Comparison of ENCODE assay signal across 20 mouse cellular contexts in the genomic region with DNA sequence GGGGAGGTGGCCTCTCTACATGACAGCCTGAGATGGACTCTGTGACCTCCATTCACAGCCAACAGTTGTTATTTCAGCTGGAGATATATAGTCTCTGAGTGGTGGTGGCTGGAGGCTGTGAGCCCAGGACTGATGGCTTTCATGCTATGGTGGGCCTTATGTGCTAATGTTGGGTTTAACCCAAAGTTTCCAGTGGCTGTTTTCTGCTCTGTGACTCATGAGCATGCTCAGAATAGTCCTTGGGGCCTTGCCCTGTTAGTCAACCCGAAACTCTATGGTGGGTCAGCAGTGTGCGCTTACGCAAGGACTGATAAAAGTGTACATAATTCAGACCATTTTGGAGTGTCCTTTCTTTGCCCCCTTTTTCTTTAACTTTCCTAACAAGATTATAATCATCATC. TPM values are rescaled to one million over a fixed set of nuclear protein-coding genes. Genes with fewer than 3 reads are reported as not detected.
DNase-seq lines count a peak whose midpoint lies in the region; ATAC-seq and TF ChIP-seq lines count a peak whose summit lies in the region.
"Had no signal": no experiment of that assay in that cellular context is flagged by ENCODE, and none has a peak within 500 bp of the region (broad histone marks: within the 10 kb centered on the region; RNA-seq: fewer than 3 reads in every experiment).

No protein-coding gene starts in this region.

- 88% methylated on average over 3 of the region's 3 CpGs for WGBS in liver, postnatal 0 days (ENCODE audit: insufficient replicate concordance)

- in situ Hi-C loops in CH12.LX (cut with MboI; ENCODE audit: low pct_ligation_motif_present, low pct_unique_long_range_greater_than_20kb, low sequenced_read_pairs) = no loop called here

- dilution Hi-C loops in CH12.LX (cut with MboI; ENCODE audit: extremely low pct_ligation_motif_present, extremely low pct_unique_long_range_greater_than_20kb, low sequenced_read_pairs) = no loop called here

- H3K79me2 ChIP-seq in CH12.LX (replicated peaks; ENCODE audit: control insufficient read depth, extremely low read depth, insufficient read depth, poor library complexity, severe bottlenecking) = peaks cover 32% of the 10 kb centered on the region

- no peaks in the 10 kb centered on the region for H3K9me3 ChIP-seq in CH12.LX (replicated peaks; ENCODE audit: low read length)
- no peaks in the 10 kb centered on the region for H3K9me3 ChIP-seq in liver, postnatal 0 days (ENCODE audit: low read length)
- H3K9me3 ChIP-seq: hindbrain, embryonic 12.5 days; limb, embryonic 15.5 days had no signal

- peak overlapping the region; percentile 59; the same call in 1 of the 2 replicates for H3K27ac ChIP-seq in layer of hippocampus, adult 2 months
- peak overlapping the region; percentile 89 for H3K27ac ChIP-seq in CH12.LX (ENCODE audit: insufficient read depth, low read depth)
- H3K27ac ChIP-seq in liver, postnatal 0 days (ENCODE audit: low read depth) = no peak overlapping the region
- H3K27ac ChIP-seq: gastrocnemius, adult 2 months; hindbrain, embryonic 12.5 days had no signal

- peaks cover 12 to 45% of the 10 kb centered on the region in 2 experiments for H3K36me3 ChIP-seq in CH12.LX (replicated peaks in 1 of 2; ENCODE audit: control insufficient read depth in 1 of 2, insufficient read depth in 1 of 2, low read length in 1 of 2)
- no peaks in the 10 kb centered on the region for H3K36me3 ChIP-seq in liver, postnatal 0 days (replicated peaks; ENCODE audit: insufficient read depth, low read length)
- H3K36me3 ChIP-seq: hindbrain, embryonic 12.5 days; limb, embryonic 15.5 days had no signal

- peak overlapping the region; percentile 66 for H3K9ac ChIP-seq in CH12.LX (ENCODE audit: insufficient read depth, low read depth)
- H3K9ac ChIP-seq in liver, postnatal 0 days (replicated peaks) = no peak overlapping the region
- H3K9ac ChIP-seq: hindbrain, embryonic 12.5 days; limb, embryonic 15.5 days had no signal

- peak; percentile 90 for TF ChIP-seq EP300 in CH12.LX (IDR thresholded peaks at IDR 0.05; ENCODE audit: low read length)
- TF ChIP-seq EP300 in liver, postnatal 0 days (IDR thresholded peaks at IDR 0.05; ENCODE audit: low read depth) = no peak

- no peaks in the 10 kb centered on the region for H3K27me3 ChIP-seq in CH12.LX (replicated peaks)
- H3K27me3 ChIP-seq in liver, postnatal 0 days (ENCODE audit: insufficient read depth, low read length) = no peaks in the 10 kb centered on the region
- H3K27me3 ChIP-seq: hindbrain, embryonic 12.5 days; limb, embryonic 15.5 days had no signal

- H3K4me1 ChIP-seq in CH12.LX (ENCODE audit: control insufficient read depth in 1 of 2, insufficient read depth in 2 of 2) = peaks cover 28 to 83% of the 10 kb centered on the region in 2 experiments
- peaks cover 24% of the 10 kb centered on the region for H3K4me1 ChIP-seq in liver, postnatal 0 days (ENCODE audit: insufficient read depth)

- no peak for TF ChIP-seq CTCF in layer of hippocampus, adult 2 months (conservative IDR thresholded peaks at IDR 0.05)
- TF ChIP-seq CTCF in CH12.LX (conservative IDR thresholded peaks at IDR 0.05 in 1 of 2, IDR thresholded peaks at IDR 0.05 in 1 of 2; ENCODE audit: low read depth in 2 of 2, low read length in 2 of 2) = no peak
- no peak for TF ChIP-seq CTCF in liver, postnatal 0 days (IDR thresholded peaks at IDR 0.05; ENCODE audit: low read depth)

- TF ChIP-seq POLR2A in CH12.LX (IDR thresholded peaks at IDR 0.05; ENCODE audit: low read depth, low read length) = no peak

- H3K4me3 ChIP-seq in layer of hippocampus, adult 2 months = no peak overlapping the region
- peak overlapping the region; percentile 46 to 59 (median 57) for H3K4me3 ChIP-seq in CH12.LX (replicated peaks in 1 of 3; ENCODE audit: low read depth in 2 of 3, low read length in 2 of 3, poor library complexity in 1 of 3)
- no peak overlapping the region for H3K4me3 ChIP-seq in liver, postnatal 0 days (ENCODE audit: low read depth, low read length)
- H3K4me3 ChIP-seq: gastrocnemius, adult 2 months; hindbrain, embryonic 12.5 days; limb, embryonic 15.5 days; myocyte had no signal

- TF ChIP-seq RAD21 in CH12.LX (IDR thresholded peaks at IDR 0.05; ENCODE audit: low read depth, low read length) = no peak

- ATAC-seq in liver, postnatal 0 days = peak; percentile 51
- ATAC-seq: activated CD4-positive, CD25-positive, alpha-beta regulatory T cell, adult 4 months had no signal

- peak overlapping the region; percentile 96 for H3K4me2 ChIP-seq in CH12.LX (ENCODE audit: insufficient read depth, low read depth, poor library complexity, severe bottlenecking)
- no peak overlapping the region for H3K4me2 ChIP-seq in liver, postnatal 0 days (ENCODE audit: low read depth, low read length)
- H3K4me2 ChIP-seq: heart, embryonic 11.5 days; hindbrain, embryonic 12.5 days; limb, embryonic 15.5 days had no signal

- peak; percentile 27 for DNase-seq in adrenal gland, postnatal 10 days
- DNase-seq in adrenal gland, adult 18-20 months (ENCODE audit: low spot score in 2 of 2) = no peak
- no peak for DNase-seq in layer of hippocampus, adult 2 months (ENCODE audit: low spot score in 2 of 2)
- no peak for DNase-seq in layer of hippocampus, postnatal 36 days
- peak; percentile 94 for DNase-seq in CH12.LX (ENCODE audit: extremely low read depth)
- DNase-seq in liver, postnatal 0 days = no peak
- DNase-seq in left cerebral cortex, adult 18-20 months (ENCODE audit: low spot score in 2 of 2) = no peak
- DNase-seq in thymus, postnatal 36 days = no peak
- DNase-seq: B cell, adult 2 months; cerebellum, adult 9-11 months; gastrocnemius, adult 2 months; heart, postnatal 10 days; kidney, adult 8-10 months; midbrain, embryonic 14.5 days; spleen, adult 18-20 months had no signal

TF ChIP-seq in CH12.LX, 34 proteins besides CTCF, POLR2A, EP300 and RAD21:
- TF ChIP-seq GABPA (IDR thresholded peaks at IDR 0.05; ENCODE audit: insufficient replicate concordance, low read depth, low read length) (no peak), JUN (IDR thresholded peaks at IDR 0.05; ENCODE audit: insufficient read depth, low read depth, low read length) (peak; percentile 87), HCFC1 (IDR thresholded peaks at IDR 0.05; ENCODE audit: low read depth, low read length) (no peak), USF1 (IDR thresholded peaks at IDR 0.05; ENCODE audit: low read depth, low read length) (no peak), SMC3 (IDR thresholded peaks at IDR 0.05; ENCODE audit: low read depth, low read length) (no peak), SIN3A (IDR thresholded peaks at IDR 0.05; ENCODE audit: low read length) (no peak), RCOR1 (conservative IDR thresholded peaks at IDR 0.05; ENCODE audit: low read depth, low read length) (0 out of 2 replicates have a peak, but pooled peaks have one; percentile 5), ZKSCAN1 (IDR thresholded peaks at IDR 0.05; ENCODE audit: borderline replicate concordance, low read depth, low read length) (no peak), NRF1 (IDR thresholded peaks at IDR 0.05; ENCODE audit: low read depth, low read length) (peak; percentile 85), TCF12 (IDR thresholded peaks at IDR 0.05; ENCODE audit: low read depth, low read length) (peak; percentile 80), ELF1 (IDR thresholded peaks at IDR 0.05; ENCODE audit: low read depth, low read length) (peak; percentile 44; the same call in 1 of the 2 replicates), BHLHE40 (IDR thresholded peaks at IDR 0.05; ENCODE audit: low read depth, low read length) (peak; percentile 85), IRF4 (IDR thresholded peaks at IDR 0.05; ENCODE audit: low read depth, low read length) (peak; percentile 98), POLR2AphosphoS2 (IDR thresholded peaks at IDR 0.05; ENCODE audit: low read depth, low read length) (no peak; the same call in 1 of the 2 replicates), JUND (conservative IDR thresholded peaks at IDR 0.05; ENCODE audit: low read depth, low read length) (peak; percentile 87), MEF2A (IDR thresholded peaks at IDR 0.05; ENCODE audit: borderline replicate concordance, low read depth, low read length) (peak; percentile 99), NELFE (IDR thresholded peaks at IDR 0.05; ENCODE audit: low read depth, low read length) (peak; percentile 40; the same call in 1 of the 2 replicates), MXI1 (IDR thresholded peaks at IDR 0.05; ENCODE audit: low read depth, low read length) (peak; percentile 20; the same call in 1 of the 2 replicates), USF2 (conservative IDR thresholded peaks at IDR 0.05; ENCODE audit: low read depth, low read length) (no peak), KAT2A (IDR thresholded peaks at IDR 0.05; ENCODE audit: insufficient replicate concordance, low read length) (no peak), ZC3H11A (IDR thresholded peaks at IDR 0.05; ENCODE audit: low read depth, low read length) (no peak), UBTF (IDR thresholded peaks at IDR 0.05; ENCODE audit: low read depth, low read length) (no peak), CHD2 (IDR thresholded peaks at IDR 0.05; ENCODE audit: low read length) (0 out of 2 replicates have a peak, but pooled peaks have one; percentile 24), TBP (conservative IDR thresholded peaks at IDR 0.05; ENCODE audit: low read depth, low read length) (no peak; the same call in none of the 2 replicates), ZNF384 (IDR thresholded peaks at IDR 0.05; ENCODE audit: low read depth, low read length) (no peak), ETS1 (conservative IDR thresholded peaks at IDR 0.05; ENCODE audit: low read depth, low read length) (peak; percentile 97), MYC (IDR thresholded peaks at IDR 0.05; ENCODE audit: low read depth, low read length) (peak; percentile 63; the same call in 1 of the 2 replicates), CHD1 (IDR thresholded peaks at IDR 0.05; ENCODE audit: low read depth, low read length) (no peak)
TF ChIP-seq in CH12.LX: peak in this region for 14.

RNA-seq across cellular contexts. Expression of a gene that starts 40.1 kb away (rescaled TPM):
- total RNA-seq in adrenal gland, postnatal 10 days (2021) = 10 to 100 TPM; 43.6 to 52.7 TPM
- total RNA-seq in adrenal gland, adult 18-20 months (2021) = 10 to 100 TPM; 56.1 to 56.8 TPM
- total RNA-seq in layer of hippocampus, adult 2 months (2021) = 10 to 100 TPM; 61.8 to 77.9 TPM
- total RNA-seq in layer of hippocampus, postnatal 36 days (2021) = 10 to 100 TPM; 37.0 to 73.4 TPM
- 51.4 and 74.0 TPM in 2 replicates for total RNA-seq in CH12.LX (2012; rRNA removed)
- 28.9 and 29.5 TPM in 2 replicates for total RNA-seq in CH12.LX (2014; rRNA removed)
- polyA plus RNA-seq in CH12.LX (2012; ENCODE audit: insufficient read length, low read depth) = 52.4 and 61.6 TPM in 2 replicates
- 2.5 and 2.9 TPM in 2 replicates for polyA plus RNA-seq in liver, postnatal 0 days (2015; fragmentation: Nextera tagmentation; extraction: Ambion mirVana)
- 10 to 100 TPM; 47.4 to 50.6 TPM for total RNA-seq in left cerebral cortex, adult 18-20 months (2021)

Comparison
In these comparisons a context has a peak if more than half of its experiments do, and no peak if none do; other contexts are left out.
1. DNase-seq: peak in adrenal gland, postnatal 10 days (single experiment) and CH12.LX (single experiment); none in adrenal gland, adult 18-20 months (0 of 2), layer of hippocampus, adult 2 months (0 of 2), layer of hippocampus, postnatal 36 days (0 of 2), liver, postnatal 0 days (single experiment), left cerebral cortex, adult 18-20 months (0 of 2) and thymus, postnatal 36 days (0 of 2).
2. H3K4me3 ChIP-seq: peak in CH12.LX (3 of 3); none in layer of hippocampus, adult 2 months (single experiment) and liver, postnatal 0 days (single experiment).